Mouse (Mus musculus) ES-Bruce4 (cell line): ENCODE results near the gene H2-DMa. TPM values are rescaled to one million over a fixed set of nuclear protein-coding genes. Genes with fewer than 3 reads are reported as not detected.

Source experiments
- H3K27ac ChIP-seq: 2 replicates; pipeline ENCODE4 v1.5.1; 2012; ENCODE audit warnings: low read length, inconsistent platforms; ENCODE audit not compliant: insufficient read depth
- H3K27me3 ChIP-seq: 2 replicates; pipeline ENCODE4 v1.6.1; 2012; ENCODE audit warnings: mild to moderate bottlenecking, low read length, inconsistent platforms; ENCODE audit not compliant: control insufficient read depth, poor library complexity, insufficient read depth, severe bottlenecking
- H3K36me3 ChIP-seq: 2 replicates; pipeline ENCODE4 v1.6.1; 2012; ENCODE audit warnings: inconsistent platforms, mild to moderate bottlenecking, low read length, moderate library complexity; ENCODE audit not compliant: control insufficient read depth, poor library complexity, insufficient read depth, severe bottlenecking
- H3K4me1 ChIP-seq: one replicate; pipeline ENCODE4 v1.8.1; 2011; ENCODE audit warnings: low read length; ENCODE audit not compliant: control insufficient read depth, insufficient read depth
- H3K4me3 ChIP-seq: 2 replicates; pipeline ENCODE4 v1.5.1; 2011; ENCODE audit warnings: low read depth, mild to moderate bottlenecking, low read length
- H3K9ac ChIP-seq: 2 replicates; pipeline ENCODE4 v1.6.1; 2012; ENCODE audit warnings: low read depth, mild to moderate bottlenecking, inconsistent platforms; ENCODE audit not compliant: poor library complexity, severe bottlenecking
- H3K9me3 ChIP-seq: replicated peaks from 2 replicates; pipeline ENCODE4 v1.6.1; 2012; ENCODE audit warnings: mild to moderate bottlenecking, low read length, inconsistent platforms; ENCODE audit not compliant: control insufficient read depth, poor library complexity, insufficient read depth, severe bottlenecking
- CTCF ChIP-seq: IDR thresholded peaks from one replicate; pipeline ENCODE4 v1.8.1; 2011; ENCODE audit warnings: low read depth, low read length
- EP300 ChIP-seq: IDR thresholded peaks from 2 replicates; pipeline ENCODE4 v1.6.1; 2011; ENCODE audit warnings: low read depth, low read length; ENCODE audit not compliant: insufficient read depth
- POLR2A ChIP-seq: IDR thresholded peaks from one replicate; pipeline ENCODE4 v1.8.1; 2011; ENCODE audit warnings: low read length; ENCODE audit not compliant: insufficient read depth
- polyA plus RNA-seq: library from polyadenylated mRNA; stranded (reverse); fragments of >200 nt; gene quantifications from 2 replicates; pipeline ENCODE4 v1.2.4, GENCODE M21; 2011; ENCODE audit warnings: low read depth; ENCODE audit not compliant: missing spikeins, insufficient read depth, insufficient read length

Gene H2-DMa
- polyA plus RNA-seq, 1 experiment, result 5.9 TPM

GRCm38 (mm10) chr17:34079621-34080020, 39.7 kb upstream of the H2-DMa start:
- Histone ChIP-seq H3K27me3 (no peaks in the 10 kb centered on the region), H3K4me3 (no peak overlapping the region), H3K9me3 (no peaks in the 10 kb centered on the region), H3K36me3 (no peaks in the 10 kb centered on the region), H3K27ac (no peak overlapping the region), H3K4me1 (peaks cover 4% of the 10 kb centered on the region), H3K9ac (no peak overlapping the region)
- TF ChIP-seq POLR2A (no peak), CTCF (no peak), EP300 (no peak)

GRCm38 (mm10) chr17:34083104-34083503, 36.2 kb upstream of the H2-DMa start:
- peaks cover 4% of the 10 kb centered on the region for H3K4me1 ChIP-seq
- no peak overlapping the region for H3K4me3 ChIP-seq
- H3K9ac ChIP-seq, result no peak overlapping the region
- H3K9me3 ChIP-seq, result no peaks in the 10 kb centered on the region
- H3K27me3 ChIP-seq, result no peaks in the 10 kb centered on the region
- TF ChIP-seq POLR2A, result no peak
- TF ChIP-seq CTCF, result no peak
- no peak for TF ChIP-seq EP300
- no peaks in the 10 kb centered on the region for H3K36me3 ChIP-seq
- no peak overlapping the region for H3K27ac ChIP-seq

- no peak overlapping the region for H3K27ac ChIP-seq
- no peaks in the 10 kb centered on the region for H3K27me3 ChIP-seq
- TF ChIP-seq EP300, result no peak
- no peak for TF ChIP-seq POLR2A
- no peak for TF ChIP-seq CTCF
- H3K4me3 ChIP-seq, result no peak overlapping the region
- peaks cover 2% of the 10 kb centered on the region for H3K4me1 ChIP-seq
- H3K9me3 ChIP-seq, result no peaks in the 10 kb centered on the region
- H3K36me3 ChIP-seq, result no peaks in the 10 kb centered on the region
- H3K9ac ChIP-seq, result no peak overlapping the region
Observed at GRCm38 (mm10) chr17:34087386-34087785, 32.0 kb upstream of the H2-DMa start.

DNA sequence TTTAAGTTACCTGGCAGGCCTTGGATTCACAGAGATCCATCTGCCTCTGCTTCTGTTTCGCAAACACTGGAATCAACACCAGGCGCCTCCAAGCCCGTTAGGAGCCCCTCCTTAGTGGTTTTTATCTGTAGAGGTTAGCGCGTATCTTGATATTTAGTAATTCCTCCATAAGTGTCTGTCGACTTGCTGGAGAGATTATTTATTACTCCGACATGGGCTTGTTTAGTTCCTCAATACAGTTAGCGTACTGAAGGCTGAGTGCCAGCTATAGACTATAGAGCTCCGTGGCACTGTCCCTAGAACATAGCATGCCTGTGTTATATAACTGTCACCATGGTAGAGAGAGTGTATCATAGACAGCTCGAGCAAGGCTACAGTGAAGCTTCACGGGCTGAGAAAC, 31.2 kb upstream of the H2-DMa start:
- H3K9me3 ChIP-seq, result no peaks in the 10 kb centered on the region
- no peak overlapping the region for H3K4me3 ChIP-seq
- peaks cover 2% of the 10 kb centered on the region for H3K4me1 ChIP-seq
- TF ChIP-seq CTCF (no peak), POLR2A (no peak)
- H3K9ac ChIP-seq, result no peak overlapping the region
- no peaks in the 10 kb centered on the region for H3K36me3 ChIP-seq
- no peaks in the 10 kb centered on the region for H3K27me3 ChIP-seq
- H3K27ac ChIP-seq, result no peak overlapping the region

GRCm38 (mm10) chr17:34090923-34091322, 28.4 kb upstream of the H2-DMa start:
- Histone ChIP-seq H3K4me1 (no peaks in the 10 kb centered on the region), H3K36me3 (no peaks in the 10 kb centered on the region), H3K9me3 (no peaks in the 10 kb centered on the region), H3K9ac (no peak overlapping the region), H3K4me3 (no peak overlapping the region), H3K27ac (no peak overlapping the region), H3K27me3 (no peaks in the 10 kb centered on the region)
- peak; percentile 87 for TF ChIP-seq CTCF
- no peak for TF ChIP-seq EP300

GRCm38 (mm10) chr17:34092197-34092875, 27.0 kb upstream of the H2-DMa start, which contains the start of gene H2-Oa:
Gene H2-Oa, plus strand, starts transcription at chr17:34092340.
- no peak within 1 kb of the TSS for H3K9ac ChIP-seq
- no peak within 1 kb of the TSS for H3K4me3 ChIP-seq
- H3K9me3 ChIP-seq, result no peaks in the 10 kb centered on the region
- H3K36me3 ChIP-seq, result no peaks in the 10 kb centered on the region
- H3K27me3 ChIP-seq, result no peaks in the 10 kb centered on the region
- TF ChIP-seq CTCF (no peak), POLR2A (no peak), EP300 (no peak)
- H3K4me1 ChIP-seq, result no peaks in the 10 kb centered on the region
- H3K27ac ChIP-seq, result no peak within 1 kb of the TSS
